Mouse (Mus musculus) B cell, adult 2 months (primary cell): Measurements from ENCODE around the gene Ccdc34.

Experiments
- DNase-seq, 2 experiments: peaks; one replicate each; pipeline ENCODE4 v3.0.0; 2022

The Ccdc34 gene

DNA sequence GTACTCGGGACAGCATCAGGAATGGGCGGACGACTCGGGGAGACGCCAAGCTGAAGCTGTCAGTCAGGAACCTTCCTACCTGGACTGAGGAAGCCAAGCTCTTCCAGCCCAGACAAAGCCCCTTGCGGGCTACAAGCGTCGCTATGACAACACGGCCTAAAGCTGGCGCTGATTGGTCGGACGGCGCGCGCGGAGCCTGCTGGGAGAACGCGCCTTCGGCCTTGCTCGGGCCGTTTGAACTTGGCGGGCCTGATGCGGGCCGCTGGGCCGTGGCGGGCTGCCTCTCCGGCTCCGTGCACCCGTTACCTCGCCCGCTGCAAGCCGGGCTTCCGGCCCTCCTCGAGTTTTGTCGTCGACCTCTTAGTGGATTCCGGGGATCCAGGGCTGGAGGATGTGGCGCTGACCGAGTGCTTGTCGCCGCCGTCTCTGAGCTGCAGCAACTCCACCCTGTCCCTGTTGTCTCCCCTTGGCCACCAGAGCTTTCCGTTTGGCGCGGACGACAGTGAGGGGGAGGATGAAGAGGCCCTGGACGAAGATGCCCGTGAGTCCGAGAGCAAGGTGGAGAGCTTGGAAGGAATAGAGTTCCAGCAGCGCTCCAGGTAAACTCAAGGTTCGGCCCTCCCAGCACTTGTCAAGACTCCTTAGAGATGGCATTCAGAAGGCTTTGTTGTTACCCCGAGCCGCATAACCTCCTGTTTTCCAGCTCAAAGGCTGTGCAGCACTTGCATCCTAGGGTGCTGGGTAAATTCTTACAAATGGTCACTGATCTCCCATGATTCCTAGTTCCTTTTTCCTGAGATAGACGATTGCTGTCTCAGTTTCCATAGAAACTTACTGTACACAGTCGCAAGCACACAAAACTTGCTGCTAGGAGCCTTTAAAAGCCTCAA is at the start of gene Ccdc34:
TSS of gene Ccdc34 (plus strand) at position 202 of the 890 bp plus-strand sequence.
- peak; percentile 84 for DNase-seq

DNA sequence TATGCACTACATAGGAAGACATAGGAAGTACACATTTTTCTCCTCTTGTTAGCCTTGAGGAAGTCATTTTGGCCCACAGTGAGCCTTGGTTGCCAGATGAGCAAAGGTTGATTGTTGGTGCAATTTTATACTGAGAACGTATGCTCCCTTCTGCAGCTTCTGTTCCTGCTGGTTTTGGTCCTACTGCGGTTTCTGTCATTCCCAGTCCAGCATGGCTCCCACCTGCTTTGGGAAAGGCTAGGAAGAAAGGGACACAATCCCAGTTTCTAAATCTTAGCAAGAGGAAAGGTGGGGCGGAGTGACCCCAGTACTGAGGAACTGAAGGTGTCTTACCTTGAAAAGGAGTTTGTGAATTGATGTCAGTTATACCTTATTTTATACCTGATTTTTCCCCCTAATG is 48.2 kb upstream of the Ccdc34 start:
- no peak for DNase-seq

DNA sequence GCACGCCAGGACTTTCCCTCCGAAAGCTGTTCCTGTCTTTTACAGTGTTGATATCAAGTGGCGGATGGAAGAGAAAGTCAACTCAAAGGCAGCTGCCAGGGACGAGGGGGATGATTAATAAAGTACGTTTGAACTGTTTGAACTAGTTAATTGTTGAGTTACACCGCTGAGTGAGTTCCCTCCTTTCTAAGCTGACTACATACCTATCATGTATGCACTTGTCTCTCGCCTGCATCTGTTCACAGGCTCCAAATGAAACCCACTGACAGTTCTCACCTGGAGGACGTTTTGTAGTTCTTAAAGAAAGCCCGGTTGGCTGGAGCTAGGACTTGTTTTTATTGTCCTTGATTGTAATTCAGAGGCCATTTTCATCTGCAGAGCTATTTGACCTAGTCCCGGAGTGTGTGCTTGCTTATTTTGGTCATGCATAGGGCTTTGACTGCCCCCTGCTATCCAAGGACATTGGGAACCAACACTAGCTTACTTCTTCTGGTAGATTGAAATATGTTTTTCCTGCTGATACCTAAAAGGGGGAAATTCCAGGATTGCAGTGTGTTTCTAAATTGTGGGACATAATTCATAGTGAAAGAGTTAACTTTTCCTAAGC is 47.6 kb upstream of the Ccdc34 start:
- no peak for DNase-seq

DNA sequence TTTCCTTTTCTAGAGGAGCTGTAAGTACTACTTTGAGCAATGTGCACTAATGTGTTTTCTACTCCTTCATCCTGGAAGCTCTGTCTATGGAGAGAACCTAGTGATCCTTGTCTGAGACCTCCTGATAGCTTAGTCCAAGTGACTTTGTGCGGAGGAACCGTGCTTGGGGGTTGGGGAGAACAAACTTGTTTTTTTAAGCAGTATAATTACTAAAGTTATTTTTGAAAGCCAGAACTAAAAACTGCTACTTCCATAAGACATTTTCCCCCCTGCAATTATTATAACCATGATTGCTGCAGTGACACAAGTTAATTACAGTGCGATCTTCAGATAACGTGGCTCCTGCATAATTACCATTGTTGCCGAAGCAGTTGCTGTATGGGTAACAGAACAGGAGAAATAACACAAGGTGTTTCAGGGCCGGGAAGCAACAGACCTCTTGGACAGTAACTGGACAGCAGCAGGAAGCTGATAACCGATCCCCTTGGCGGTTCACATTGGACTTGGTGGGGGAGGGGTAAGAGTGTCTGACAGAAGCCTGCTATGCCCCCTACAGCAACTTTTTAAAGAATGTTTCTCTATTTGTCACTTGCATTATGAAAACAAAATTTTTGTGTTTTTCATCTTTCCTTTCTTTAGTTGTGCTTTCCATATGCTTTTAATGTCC is 46.7 kb upstream of the Ccdc34 start:
- DNase-seq: no peak

DNA sequence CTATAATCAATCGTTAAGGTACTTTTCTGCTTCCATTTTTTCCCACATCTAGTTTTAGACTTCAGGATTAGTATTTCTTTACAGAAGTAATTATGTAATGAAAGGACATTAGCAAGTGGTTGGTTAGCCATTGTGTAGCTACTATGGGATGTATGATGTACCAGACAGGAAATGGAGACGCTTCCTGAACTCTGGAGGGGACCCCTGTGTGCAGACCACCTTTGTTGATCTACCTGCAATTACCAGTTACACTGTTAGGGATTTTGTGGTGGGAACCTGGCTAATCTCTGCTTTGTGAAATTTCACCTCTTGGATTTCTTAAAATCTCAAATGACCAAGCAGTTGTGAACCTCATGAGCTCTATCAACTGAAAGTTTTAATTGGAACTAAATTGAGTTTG is 45.3 kb upstream of the Ccdc34 start:
- DNase-seq: no peak

DNA sequence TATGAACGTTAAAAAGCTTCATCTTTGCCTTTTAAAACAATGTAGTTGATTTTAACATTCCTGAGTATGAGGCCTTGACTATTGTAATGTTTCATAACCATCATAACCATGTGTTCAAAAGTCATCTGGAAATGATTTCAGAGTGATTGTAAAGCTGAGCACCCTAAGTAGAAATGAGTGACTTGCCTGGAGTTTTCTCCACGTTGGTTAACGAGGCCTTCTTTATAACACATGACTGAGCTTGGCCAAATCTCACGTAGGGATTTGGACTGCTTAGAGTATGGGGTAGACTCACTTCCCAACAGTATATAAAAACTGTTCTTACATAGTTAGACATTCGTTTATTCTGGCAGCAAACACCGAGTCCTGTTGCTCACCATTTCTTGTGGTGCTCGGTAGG is 44.7 kb upstream of the Ccdc34 start:
- no peak for DNase-seq

DNA sequence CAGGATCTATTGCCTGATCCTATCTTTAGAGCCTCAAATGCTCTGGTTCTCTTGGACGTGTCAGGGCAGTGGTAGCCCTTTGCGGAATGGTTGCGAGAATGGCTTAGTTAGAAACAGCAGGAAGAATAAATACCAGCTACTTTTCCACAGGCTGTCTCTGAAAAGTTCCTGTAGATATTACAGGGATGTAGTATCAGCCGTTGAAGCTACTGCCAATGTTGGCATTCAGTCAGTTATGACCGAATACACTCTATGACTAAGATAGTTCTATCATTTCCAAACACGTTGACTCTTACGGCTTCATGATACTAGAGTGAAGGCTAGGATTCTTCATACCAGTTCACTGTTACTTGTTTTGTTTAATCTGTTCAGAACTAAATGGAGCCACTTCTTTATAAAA is 42.8 kb upstream of the Ccdc34 start:
- DNase-seq: no peak

DNA sequence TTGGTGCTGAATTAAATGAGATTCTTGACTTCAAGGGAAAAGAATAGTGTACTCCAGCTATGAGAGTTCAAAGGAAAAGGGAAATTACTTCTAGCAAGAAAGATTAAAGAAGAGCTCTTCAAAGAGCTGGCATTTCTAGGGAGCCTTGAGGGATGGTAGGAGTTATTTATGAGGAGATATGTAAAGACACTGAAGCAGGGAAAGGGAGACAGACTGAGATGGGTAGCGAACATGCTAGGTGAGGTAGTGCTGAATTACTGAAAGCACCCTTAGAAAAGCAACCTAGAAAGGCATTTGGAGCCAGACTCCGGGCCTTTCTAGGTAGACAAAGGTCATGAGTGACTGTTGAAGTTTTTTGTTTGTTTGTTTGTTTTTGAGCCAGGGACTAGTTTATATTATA is 41.4 kb upstream of the Ccdc34 start:
- DNase-seq: no peak

DNA sequence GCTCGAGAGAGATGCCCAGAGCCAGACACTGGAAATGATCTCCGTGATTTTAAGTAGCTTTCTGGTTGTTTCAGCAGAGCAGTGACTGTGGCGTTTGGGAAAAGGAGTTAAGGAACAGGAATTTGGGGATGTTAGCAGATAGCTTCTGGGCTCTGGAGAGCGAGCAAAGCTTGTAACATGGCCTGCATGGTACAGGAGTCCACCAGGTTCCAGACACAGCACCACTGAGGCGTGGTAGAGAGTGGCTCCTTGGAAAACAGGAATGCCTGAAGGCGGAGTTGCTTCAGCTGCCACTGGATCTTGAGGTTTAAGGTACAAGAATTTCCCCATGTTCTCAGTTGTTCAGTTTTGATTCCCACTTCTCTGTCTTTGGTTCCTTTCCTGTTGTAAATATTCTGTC is 40.3 kb upstream of the Ccdc34 start:
- DNase-seq: no peak

DNA sequence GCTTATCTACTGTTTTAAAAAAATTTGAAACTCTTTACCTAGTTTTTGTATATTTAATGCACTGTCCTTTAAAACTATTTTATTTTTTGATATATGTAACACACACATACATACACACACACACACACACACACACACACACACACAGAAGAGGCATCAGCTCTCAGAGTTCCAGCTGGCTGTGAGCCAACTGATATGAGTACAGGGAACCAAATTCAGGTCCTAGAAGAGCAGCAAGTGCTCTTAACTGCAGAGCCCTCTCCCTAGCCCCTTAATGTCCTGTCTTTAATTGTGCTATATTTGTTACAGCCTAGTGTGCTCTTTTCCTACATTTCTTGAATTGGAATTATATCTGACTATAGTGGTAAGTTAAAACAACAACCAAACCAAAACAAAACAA is 38.4 kb upstream of the Ccdc34 start:
- no peak for DNase-seq

DNA sequence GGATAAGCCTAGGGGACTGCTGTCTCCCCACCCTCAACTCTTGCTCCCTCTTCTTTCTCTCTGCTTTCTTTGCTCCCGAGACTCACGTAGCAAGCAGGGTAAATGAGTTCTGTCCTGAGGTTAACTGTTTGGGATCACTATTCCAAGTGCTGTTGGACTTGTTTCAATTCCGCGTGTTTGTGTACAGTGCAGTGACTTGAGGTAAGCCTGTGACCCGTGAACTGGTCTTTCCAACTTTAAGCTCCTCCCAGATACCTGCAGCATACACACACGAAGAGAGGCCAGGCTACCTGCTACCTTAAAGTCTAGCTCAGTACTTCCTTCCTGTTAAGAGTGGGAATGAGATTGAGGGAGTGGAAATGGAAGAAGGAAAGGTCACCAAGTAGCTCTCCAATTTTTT is 34.2 kb upstream of the Ccdc34 start:
- no peak for DNase-seq

DNA sequence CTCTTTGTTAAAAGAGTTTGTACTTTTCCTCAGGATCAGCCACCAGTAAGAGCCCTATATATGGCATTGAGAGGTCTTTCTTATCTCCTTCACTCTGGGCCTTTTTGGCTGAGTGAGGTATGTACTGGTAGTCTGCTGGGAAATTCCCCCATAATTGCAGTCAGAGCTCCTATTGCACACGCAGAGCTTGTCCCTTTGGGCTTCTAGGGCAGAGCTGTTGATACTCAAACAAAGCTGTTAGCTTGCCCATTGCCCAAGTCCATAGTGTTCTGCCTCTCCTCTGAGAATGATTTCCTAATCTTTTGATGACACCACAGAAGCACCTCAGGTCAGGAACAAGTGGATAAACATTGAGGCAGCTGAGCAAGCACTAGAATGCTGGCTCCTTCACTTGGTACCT is 32.7 kb upstream of the Ccdc34 start:
- no peak for DNase-seq

DNA sequence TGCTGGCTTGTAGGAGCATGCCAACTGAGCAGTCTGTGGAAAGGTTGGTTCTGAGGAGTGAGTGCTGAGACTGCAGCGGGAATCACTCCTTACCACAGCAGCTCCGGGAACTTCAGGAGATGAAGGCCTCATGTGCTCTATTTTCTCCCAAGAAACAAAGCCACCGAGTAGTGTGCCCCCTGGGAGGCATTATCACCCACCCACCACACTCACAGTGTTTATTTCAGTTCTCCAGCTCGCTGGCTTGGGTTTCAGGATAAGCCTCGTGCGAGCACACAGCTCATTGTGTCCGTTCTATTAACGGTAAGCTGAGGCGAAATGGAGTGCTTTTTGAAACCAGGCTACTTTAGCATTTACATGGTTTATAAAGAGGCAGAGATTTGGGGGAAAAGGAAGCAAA is 32.1 kb upstream of the Ccdc34 start:
- no peak for DNase-seq

DNA sequence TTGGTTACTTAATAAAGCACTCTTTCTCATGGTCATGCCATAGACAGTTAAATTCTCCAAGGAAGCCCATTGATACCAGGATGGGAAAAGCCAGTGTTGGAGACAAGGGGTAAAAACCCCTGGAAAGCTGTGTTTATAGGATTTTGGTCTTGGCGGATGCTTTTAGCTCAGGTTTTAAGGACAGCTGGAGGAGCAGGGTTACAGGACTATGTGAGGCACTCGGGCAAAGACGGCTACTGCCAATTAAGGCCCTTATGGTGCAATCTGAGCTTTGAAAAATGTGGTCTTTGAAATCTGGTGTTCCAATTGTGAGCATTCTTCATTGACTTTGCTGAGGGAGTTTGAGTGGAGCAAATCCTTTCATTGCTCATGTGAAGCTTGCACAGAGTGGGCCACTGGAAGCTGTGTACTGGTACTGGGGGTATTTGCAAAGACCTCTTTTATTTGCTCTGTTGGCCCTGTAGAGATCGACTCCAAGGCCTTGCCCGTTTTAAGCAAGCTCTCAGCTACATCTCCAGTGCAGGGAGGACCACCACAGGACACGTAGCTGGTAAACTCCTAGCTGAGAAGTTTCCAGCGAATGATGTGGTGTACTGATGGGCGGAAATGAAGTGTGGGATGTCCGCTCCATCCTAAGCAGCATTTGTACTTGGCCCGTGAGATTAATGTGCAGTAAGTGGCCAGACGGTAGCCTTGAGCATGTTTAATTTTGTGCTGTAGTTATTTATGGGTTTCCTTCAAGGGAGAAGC is 31.4 kb upstream of the Ccdc34 start:
- no peak for DNase-seq

DNA sequence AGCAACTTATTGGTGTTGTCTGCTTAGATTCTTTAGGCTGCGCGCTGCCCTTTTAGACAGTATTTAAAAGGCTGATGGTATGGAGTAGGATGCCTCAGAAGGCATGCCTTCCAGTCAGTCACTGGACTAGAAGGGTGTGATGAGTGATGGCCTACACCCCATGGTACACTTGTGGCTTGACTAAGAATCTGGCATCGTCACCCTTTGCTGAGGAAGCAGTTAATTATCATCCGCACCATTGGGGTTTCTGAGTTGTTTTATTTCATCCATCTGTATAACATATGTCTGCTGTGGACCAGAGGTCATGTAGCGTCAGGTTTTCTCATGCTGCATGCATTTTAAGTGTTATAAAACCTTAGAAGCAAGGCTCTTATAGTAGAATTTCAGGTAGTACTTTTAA is 29.7 kb upstream of the Ccdc34 start:
- no peak for DNase-seq

DNA sequence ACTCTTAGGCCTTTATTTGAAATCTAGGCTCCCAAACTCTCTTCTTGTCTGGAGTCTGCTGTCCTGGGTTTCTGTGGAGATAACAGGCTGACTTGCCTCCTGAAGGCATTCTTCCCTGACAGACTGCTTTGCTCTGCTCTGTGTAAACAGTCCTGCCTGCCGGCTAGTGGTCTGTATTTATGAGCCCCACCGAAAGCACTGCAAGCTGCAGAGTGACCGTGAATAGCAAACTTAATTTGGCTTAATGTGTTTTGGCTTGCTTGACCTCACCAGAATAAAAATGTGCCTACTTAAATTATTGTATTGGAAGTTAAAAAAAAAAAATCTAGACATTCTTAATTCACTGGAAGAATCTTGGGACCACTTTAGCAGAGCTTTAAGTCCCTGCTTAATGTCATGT is 28.4 kb upstream of the Ccdc34 start:
- DNase-seq: no peak

DNA sequence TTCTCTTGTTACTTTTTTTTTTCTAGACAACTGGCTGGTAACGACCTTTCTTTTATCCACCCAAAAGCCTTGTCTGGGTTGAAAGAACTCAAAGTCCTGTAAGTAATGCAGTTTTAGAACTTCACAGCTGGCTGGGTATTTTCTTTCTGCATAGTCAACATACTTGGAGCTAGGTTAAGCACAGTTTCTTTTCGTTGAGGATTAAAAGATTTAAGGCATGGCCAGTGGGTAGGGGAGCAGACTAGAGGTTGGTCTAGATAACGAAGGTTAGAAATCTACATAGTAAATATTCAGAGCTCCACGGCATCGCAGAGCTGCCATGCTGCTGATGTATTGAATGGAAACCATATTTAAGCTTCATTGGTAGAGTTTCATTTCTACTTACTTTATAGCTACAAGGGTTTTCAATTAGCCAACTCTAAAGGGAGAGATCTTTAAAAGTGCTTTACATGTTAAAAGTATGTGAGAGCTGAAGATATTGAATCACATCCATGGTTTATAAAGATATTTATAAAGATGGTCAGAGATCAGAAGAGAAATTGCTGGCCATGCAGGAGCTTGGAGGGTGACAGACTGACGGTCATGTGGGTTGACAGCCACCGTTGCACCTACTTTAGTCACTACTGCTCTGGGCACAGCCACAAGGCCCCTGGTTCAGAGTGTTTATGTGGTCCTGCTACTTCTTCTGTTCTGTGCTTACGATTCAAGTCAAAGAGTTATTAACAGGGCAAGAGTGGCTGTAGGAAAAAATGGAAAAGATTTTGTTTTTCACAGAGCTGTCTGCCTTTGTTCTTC is 27.7 kb upstream of the Ccdc34 start:
- no peak for DNase-seq

DNA sequence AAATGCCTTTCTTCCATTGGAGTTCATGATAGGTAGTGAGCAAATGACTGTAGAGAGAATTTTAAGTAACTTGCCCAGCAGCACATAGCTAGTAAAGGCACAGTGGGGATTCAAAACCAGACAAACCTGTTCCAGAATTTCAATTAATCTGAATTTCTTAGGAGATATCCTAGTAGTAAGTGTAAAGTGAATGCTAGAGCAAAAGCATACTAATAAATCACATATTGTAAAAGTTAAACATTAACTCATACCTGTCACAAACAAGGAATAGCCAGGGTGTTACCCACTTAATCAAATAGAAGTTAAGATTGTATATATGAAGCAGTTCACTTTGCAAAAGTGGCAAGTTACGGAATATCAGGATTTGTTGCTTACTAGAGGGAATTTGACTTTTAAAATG is 25.9 kb upstream of the Ccdc34 start:
- no peak for DNase-seq

DNA sequence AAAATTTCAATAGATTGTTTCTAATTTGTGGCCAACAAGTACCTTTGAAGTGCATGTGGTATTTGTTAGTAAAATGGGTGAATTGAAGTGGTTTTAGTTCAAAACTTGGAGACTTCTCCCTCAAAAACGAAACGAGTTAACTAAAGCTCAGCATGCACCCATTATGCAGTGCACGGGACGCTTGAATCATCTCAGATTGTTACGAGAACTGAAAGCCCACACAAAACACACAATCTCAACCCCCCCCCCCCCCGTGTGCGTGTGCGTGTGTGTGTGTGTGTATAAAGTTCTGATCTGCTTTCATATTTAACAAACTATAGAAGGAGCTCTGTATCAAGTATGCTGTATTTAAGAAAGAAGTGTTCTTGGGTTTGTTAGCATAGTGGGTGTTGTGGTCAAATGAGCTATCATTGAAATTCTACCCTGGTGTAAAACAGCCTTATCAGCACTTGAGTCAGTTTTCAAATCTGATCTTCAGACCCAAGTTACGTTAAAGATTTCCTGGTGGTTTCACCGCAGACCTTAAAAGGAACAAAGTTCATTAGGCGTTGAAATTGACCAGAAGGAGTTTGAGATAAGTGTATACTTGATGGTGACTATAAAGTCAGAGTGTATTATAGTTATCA is 25.1 kb upstream of the Ccdc34 start:
- no peak for DNase-seq

DNA sequence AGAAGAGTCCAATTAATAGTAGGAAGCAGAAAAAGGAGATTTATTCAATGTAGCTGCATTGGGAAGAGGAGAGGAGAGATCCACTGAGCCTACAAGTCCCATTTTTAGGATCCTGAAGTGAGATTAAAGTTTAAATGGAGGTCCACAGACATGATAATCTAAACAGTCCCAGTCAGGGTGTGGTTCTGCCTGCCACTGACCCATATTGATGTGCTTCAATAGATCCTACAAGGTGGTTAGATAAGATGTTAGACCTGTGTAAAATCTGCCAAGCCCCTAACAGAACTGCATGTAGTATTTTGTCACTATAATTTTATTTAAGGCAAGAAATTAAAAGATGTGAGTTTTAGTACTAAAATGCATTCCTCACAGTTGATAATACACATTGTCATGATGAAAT is 24.2 kb upstream of the Ccdc34 start:
- DNase-seq: no peak

DNA sequence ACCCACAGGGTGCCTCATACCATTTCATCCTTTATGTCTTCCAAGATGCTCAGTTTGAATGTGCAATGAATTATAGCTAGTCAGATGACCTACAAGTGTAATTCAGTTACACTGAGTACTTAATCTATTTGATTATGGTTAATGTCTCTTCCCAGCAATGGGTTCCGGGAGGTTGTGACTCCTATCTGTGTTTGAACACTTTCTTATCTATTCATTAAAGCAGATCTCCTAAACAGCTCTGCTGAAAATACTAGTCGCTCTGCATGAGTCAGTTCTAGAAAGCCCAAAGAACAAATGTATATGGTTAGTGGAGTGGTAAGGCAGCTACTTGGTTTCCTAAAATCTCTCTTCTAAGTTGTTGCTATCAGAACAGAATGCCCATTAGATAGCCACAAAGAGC is 22.6 kb upstream of the Ccdc34 start:
- no peak for DNase-seq

DNA sequence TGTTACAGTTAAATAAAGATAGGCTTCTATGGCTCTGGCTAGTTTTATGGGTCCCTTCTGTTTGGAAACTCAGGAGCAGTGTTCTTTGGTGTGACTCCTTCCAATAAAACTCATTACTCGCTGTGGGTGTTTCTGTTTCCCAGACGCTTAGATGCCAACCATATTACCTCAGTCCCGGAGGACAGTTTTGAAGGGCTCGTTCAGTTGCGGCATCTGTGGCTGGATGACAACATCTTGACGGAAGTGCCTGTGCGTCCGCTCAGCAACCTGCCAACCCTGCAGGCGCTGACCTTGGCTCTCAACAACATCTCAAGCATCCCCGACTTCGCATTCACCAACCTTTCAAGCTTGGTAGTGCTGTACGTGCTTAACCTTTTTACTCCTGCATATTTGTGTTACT is 21.2 kb upstream of the Ccdc34 start:
- no peak for DNase-seq
